Mouse (Mus musculus) lung, postnatal 0 days (tissue): ENCODE data around the gene Cnga3. TPM values are rescaled to one million over a fixed set of nuclear protein-coding genes. Genes with fewer than 3 reads are reported as not detected.

Experiments used
- ATAC-seq: fragments of 200-750 bp; cut with Nextera tagmentation; 2 replicates; pipeline ENCODE4 v1.8.0; 2017; ENCODE audit warnings: moderate library complexity
- DNase-seq: peaks from one replicate; pipeline ENCODE4 v3.0.0-alpha.2; 2016; ENCODE audit warnings: low spot score
- H3K27ac ChIP-seq: fragments of 300-500 bp; sonication (generic); 2 replicates; pipeline ENCODE4 v1.5.1; 2014; ENCODE audit warnings: antibody characterized with exemption, mild to moderate bottlenecking, low read length, mixed read lengths
- H3K27me3 ChIP-seq: fragments of 300-500 bp; sonication (generic); replicated peaks from 2 replicates; pipeline ENCODE4 v1.6.1; 2014; ENCODE audit warnings: low read length, mixed read lengths; ENCODE audit not compliant: insufficient read depth
- H3K36me3 ChIP-seq: fragments of 300-500 bp; sonication (generic); 2 replicates; pipeline ENCODE4 v1.6.1; 2014; ENCODE audit warnings: low read length, mixed read lengths; ENCODE audit not compliant: insufficient read depth
- H3K4me1 ChIP-seq: fragments of 300-500 bp; sonication (generic); 2 replicates; pipeline ENCODE4 v1.6.1; 2014; ENCODE audit warnings: antibody characterized with exemption, low read depth, low read length, mixed read lengths; ENCODE audit not compliant: insufficient read depth
- H3K4me2 ChIP-seq: fragments of 300-500 bp; sonication (generic); replicated peaks from 2 replicates; pipeline ENCODE4 v1.6.1; 2014; ENCODE audit warnings: low read depth, mild to moderate bottlenecking, low read length, moderate library complexity, mixed read lengths
- H3K4me3 ChIP-seq: fragments of 300-500 bp; sonication (generic); 2 replicates; pipeline ENCODE4 v1.5.1; 2014; ENCODE audit warnings: low read depth, low read length
- H3K9ac ChIP-seq: fragments of 300-500 bp; sonication (generic); replicated peaks from 2 replicates; pipeline ENCODE4 v1.6.1; 2014; ENCODE audit warnings: low read depth, mild to moderate bottlenecking
- H3K9me3 ChIP-seq: fragments of 300-500 bp; sonication (generic); 2 replicates; pipeline ENCODE4 v1.6.1; 2016; ENCODE audit warnings: low read length, mixed read lengths
- CTCF ChIP-seq: IDR thresholded peaks from 2 replicates; pipeline ENCODE4 v1.5.1; 2016; ENCODE audit warnings: antibody characterized with exemption, mild to moderate bottlenecking
- EP300 ChIP-seq: IDR thresholded peaks from 2 replicates; pipeline ENCODE4 v1.6.1; 2016; ENCODE audit warnings: antibody characterized with exemption, mild to moderate bottlenecking, control low read depth
- WGBS: fragments of 180-500 bp; shearing (Covaris S2); extraction: QIAGEN DNeasy Blood & Tissue Kit; methylation state at CpG from one replicate; pipeline ENCODE4 v1.1.7; 2014; 5-methylcytosine and 5-hydroxymethylcytosine counted together
- polyA plus RNA-seq: library from polyadenylated mRNA; unstranded; fragments of >200 nt; fragmentation: Nextera tagmentation; extraction: Ambion mirVana; gene quantifications from 2 replicates; pipeline ENCODE4 v1.2.1, GENCODE M21; 2015

Cnga3 gene
- polyA plus RNA-seq, 1 experiment from 2014 or later = not detected

GRCm38 (mm10) chr1:37288941-37289340, 74.7 kb downstream of the Cnga3 start:
- H3K4me1 ChIP-seq = no peaks in the 10 kb centered on the region
- H3K27me3 ChIP-seq = no peaks in the 10 kb centered on the region
- H3K36me3 ChIP-seq = no peaks in the 10 kb centered on the region
- 73% methylated on average over 7 of the region's 7 CpGs for WGBS
- H3K9me3 ChIP-seq = no peaks in the 10 kb centered on the region
- H3K27ac ChIP-seq = no peak overlapping the region
- no peak overlapping the region for H3K4me3 ChIP-seq
- H3K4me2 ChIP-seq = no peak overlapping the region
- TF ChIP-seq CTCF (no peak), EP300 (no peak)
- H3K9ac ChIP-seq = no peak overlapping the region
- DNase-seq (no peak), ATAC-seq (no peak)

DNA sequence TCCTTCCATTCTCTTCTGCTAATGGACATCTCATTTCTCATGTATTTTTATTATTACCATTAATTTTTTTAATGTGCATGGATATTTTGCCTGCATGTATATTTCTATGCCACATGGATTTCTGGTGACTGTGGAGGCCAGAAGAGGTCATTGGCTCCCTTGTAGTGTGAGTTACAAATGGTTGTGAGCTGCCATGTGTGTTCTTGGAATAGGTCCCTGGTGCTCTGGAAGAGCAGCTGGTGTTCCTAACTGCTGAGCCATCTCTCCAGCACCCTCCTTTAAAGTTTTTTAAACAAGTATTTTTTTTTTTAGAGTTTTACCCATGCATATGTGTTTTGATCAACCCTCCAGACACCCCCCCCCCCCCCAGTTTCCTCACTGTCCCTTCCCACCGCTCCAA, 82.2 kb downstream of the Cnga3 start:
- Histone ChIP-seq H3K27me3 (no peaks in the 10 kb centered on the region), H3K4me3 (no peak overlapping the region), H3K27ac (no peak overlapping the region), H3K4me1 (peaks cover 10% of the 10 kb centered on the region; the same call in 1 of the 2 replicates), H3K9ac (no peak overlapping the region), H3K4me2 (no peak overlapping the region), H3K36me3 (no peaks in the 10 kb centered on the region), H3K9me3 (no peaks in the 10 kb centered on the region)
- peak; percentile 27 for DNase-seq
- TF ChIP-seq CTCF (no peak), EP300 (no peak)
- 60% methylated on average over 1 of the region's 1 CpGs for WGBS
- ATAC-seq = no peak

- no peak overlapping the region for H3K9ac ChIP-seq
Observed at GRCm38 (mm10) chr1:37298904-37299303, 84.7 kb downstream of the Cnga3 start.

DNA sequence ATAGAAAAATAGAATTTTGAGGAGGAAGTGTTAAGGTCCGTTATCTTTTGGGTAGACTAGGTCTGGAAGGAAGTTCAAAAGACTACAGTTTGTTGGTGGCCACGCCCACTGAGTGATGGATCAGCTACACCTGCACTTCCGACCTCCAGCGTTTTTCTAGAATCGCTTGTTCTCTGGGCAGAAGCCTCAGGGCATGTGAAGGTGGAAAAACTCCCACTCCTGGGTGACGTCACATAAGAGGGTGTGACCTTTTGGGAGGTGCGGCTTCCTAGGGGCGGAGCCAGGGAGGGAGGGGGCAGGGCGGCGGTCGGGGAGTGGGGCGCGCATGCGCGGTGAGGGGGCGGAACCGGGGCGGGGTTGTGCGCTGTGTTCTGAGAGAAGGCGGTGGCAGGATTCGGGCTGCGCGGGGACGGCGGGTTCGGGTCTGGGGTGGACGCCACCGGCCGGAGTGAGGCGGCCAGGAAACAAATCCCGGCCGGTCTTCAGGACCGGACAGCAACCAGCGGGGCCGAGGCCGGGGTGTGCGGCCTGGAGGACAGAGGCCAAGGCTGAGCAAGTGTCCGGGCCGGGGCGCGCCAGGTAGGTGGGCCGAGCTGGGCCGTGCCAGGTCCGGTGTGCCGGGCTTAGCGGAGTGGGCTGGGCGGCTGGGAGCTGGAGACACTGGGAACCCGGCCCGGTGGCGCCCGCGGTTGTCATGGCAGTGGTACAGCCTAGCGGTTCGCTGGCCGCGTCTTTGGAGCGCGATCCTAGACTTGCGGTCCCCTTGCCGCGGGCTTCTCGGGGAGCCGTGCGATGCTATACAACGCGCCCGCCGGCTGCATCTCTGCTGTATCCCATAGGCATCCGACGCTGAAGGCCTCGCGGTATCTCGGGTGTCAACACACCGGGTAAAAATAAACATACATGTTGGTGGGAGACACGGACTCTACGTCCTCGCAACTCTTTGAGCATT, 85.6 kb downstream of the Cnga3 start, which contains the start of gene Inpp4a:
Gene Inpp4a, plus strand, starts transcription at position 326 of the 952 bp plus-strand sequence.
- Histone ChIP-seq H3K4me1 (peaks cover 11% of the 10 kb centered on the region; the same call in 1 of the 2 replicates), H3K36me3 (no peaks in the 10 kb centered on the region), H3K4me2 (peak within 1 kb of the TSS; percentile 91), H3K9ac (peak within 1 kb of the TSS; percentile 76), H3K9me3 (no peaks in the 10 kb centered on the region), H3K4me3 (peak within 1 kb of the TSS; percentile 92), H3K27ac (peak within 1 kb of the TSS; percentile 59), H3K27me3 (no peaks in the 10 kb centered on the region)
- TF ChIP-seq CTCF (no peak), EP300 (peak; percentile 29; the same call in 1 of the 2 replicates)
- ATAC-seq = peak; percentile 92
- WGBS = 2% methylated on average over 75 of the region's 77 CpGs
- DNase-seq = peak; percentile 93

More at GRCm38 (mm10) chr1:37298904-37299303, 84.7 kb downstream of the Cnga3 start:
- H3K4me2 ChIP-seq = no peak overlapping the region
- no peaks in the 10 kb centered on the region for H3K36me3 ChIP-seq
- no peak overlapping the region for H3K27ac ChIP-seq
- no peaks in the 10 kb centered on the region for H3K27me3 ChIP-seq
- no peak overlapping the region for H3K4me3 ChIP-seq
- H3K4me1 ChIP-seq = peaks cover 11% of the 10 kb centered on the region; the same call in 1 of the 2 replicates
- no peaks in the 10 kb centered on the region for H3K9me3 ChIP-seq
- no peak for DNase-seq
- TF ChIP-seq EP300 = no peak
- no peak for TF ChIP-seq CTCF
- WGBS = 67% methylated on average over 2 of the region's 2 CpGs
- no peak for ATAC-seq

DNA sequence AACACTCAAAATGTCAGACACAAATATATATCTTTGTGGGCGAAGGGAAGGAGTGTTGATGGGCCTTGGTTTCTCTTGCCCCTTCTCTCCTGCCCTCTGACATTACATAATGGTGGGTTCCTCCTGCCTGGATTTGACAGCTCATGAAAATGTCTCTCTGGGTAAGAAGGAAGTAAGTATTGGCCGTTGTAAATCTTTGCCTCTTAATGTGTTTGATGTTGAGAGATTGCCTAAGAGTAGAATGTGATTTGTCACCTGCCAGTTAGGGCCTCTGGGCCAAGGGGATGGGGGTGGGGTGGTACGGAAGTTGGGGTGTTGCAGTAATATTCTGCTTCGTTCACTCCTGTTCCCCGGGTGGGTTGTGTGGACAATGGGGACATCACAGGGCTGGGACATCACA, 86.4 kb downstream of the Cnga3 start:
- ATAC-seq (peak; percentile 47), DNase-seq (peak; percentile 69)
- Histone ChIP-seq H3K36me3 (no peaks in the 10 kb centered on the region), H3K4me3 (peak overlapping the region; percentile 92), H3K4me1 (peaks cover 11% of the 10 kb centered on the region; the same call in 1 of the 2 replicates), H3K4me2 (peak overlapping the region; percentile 91), H3K27ac (peak overlapping the region; percentile 59), H3K9ac (peak overlapping the region; percentile 76; the same call in 1 of the 2 replicates), H3K27me3 (no peaks in the 10 kb centered on the region), H3K9me3 (no peaks in the 10 kb centered on the region)
- WGBS = 22% methylated on average over 5 of the region's 5 CpGs
- TF ChIP-seq EP300 (peak; percentile 50), CTCF (no peak)

DNA sequence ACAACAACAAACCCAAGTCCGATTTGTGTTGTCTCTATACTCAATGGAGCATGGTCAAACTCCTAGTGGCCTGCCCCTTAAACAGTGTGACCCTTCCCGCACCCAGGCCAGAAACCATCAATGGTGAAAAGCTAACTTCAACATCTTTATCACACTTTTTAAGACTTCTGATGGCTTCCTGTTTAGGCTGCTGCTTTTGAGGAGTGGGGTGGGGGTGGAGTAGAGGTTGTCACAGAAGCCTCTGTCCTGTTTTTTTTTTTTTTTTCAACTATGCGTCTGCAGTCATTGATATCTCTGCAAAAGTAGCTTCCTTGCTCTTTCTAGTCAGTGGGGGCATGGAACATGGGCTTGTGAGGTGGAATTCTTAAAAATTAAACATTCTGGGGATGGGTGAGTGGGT, 88.6 kb downstream of the Cnga3 start:
- Histone ChIP-seq H3K27ac (no peak overlapping the region), H3K9ac (no peak overlapping the region), H3K36me3 (no peaks in the 10 kb centered on the region), H3K27me3 (no peaks in the 10 kb centered on the region), H3K4me2 (no peak overlapping the region), H3K4me3 (no peak overlapping the region), H3K4me1 (peaks cover 11% of the 10 kb centered on the region; the same call in 1 of the 2 replicates), H3K9me3 (no peaks in the 10 kb centered on the region)
- 63% methylated on average over 3 of the region's 3 CpGs for WGBS
- ATAC-seq (no peak), DNase-seq (no peak)
- TF ChIP-seq EP300 (no peak), CTCF (no peak)
